1 mouse cellular context compared by ENCODE assay signal in the genomic region with DNA sequence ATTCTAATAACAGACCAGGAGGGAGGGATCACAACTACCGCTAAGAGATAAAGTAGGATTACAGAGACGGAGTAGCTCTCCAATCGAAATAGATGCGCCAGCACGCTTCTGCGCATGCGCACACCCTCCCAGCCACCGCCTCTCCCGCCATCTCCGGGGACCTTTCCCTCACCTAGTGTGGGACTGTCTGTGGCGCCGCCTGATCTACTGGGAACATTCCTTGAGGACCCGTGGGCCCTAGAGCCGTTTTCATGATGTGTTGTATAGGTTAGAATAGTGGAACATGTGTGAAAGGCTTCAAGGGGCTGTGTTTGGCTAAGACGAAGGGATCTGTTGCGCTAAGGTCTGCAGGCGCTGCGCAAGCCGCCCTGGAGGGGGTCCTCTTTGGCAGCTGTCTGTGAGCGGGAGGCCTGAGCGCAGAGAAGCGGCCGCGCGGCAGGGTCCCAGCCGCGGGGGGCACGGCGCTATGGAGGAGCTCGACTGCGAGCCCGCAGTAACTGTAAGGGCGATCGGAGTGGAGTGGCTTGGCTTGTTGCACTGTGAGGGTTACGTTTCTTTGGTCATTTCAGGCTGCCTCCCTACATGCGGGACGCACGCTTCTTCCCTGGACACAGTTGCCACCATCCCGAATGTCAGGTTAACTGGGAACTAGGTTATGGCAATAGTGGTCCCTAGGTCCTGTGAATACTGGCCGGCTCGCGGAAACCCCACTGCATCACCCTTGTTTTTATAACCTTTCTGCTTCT.
TF ChIP-seq lines count a peak whose summit lies in the region.

Gene Nup85 (plus strand): TSS at position 371 of the 746 bp plus-strand sequence.

TF ChIP-seq in myocyte, 11 proteins besides CTCF, POLR2A, EP300 and RAD21 (continued from another document):
- TF ChIP-seq TCF12 (IDR thresholded peaks at IDR 0.05; ENCODE audit: insufficient read depth, poor library complexity, severe bottlenecking) = no peak
- peak; percentile 46 for TF ChIP-seq SRF (IDR thresholded peaks at IDR 0.05; ENCODE audit: control insufficient read depth, insufficient read length, low read depth)
- TF ChIP-seq E2F4 (IDR thresholded peaks at IDR 0.05; ENCODE audit: insufficient read depth) = peak; percentile 92
- peak; percentile 53 to 91 (median 78) for TF ChIP-seq MYOG (IDR thresholded peaks at IDR 0.05; ENCODE audit: control insufficient read depth in 1 of 3, insufficient read depth in 1 of 3, insufficient read length in 2 of 3, low read depth in 2 of 3)
